Mouse (Mus musculus) gastrocnemius, adult 8-10 months (tissue): ENCODE data around the gene BC037034. TPM values are rescaled to one million over a fixed set of nuclear protein-coding genes. Genes with fewer than 3 reads are reported as not detected.
"Not testable (repeated sequence)": the region's sequence is repeated elsewhere in the genome, so short reads cannot be mapped to it uniquely, and the experiment has no call there.

ENCODE experiments used
- DNase-seq, 2 experiments: peaks; one replicate each; pipeline ENCODE4 v3.0.0; 2022; ENCODE audit warnings: low spot score in 2 of 2
- total RNA-seq, 4 experiments: library from RNA; stranded (reverse); gene quantifications; 2 replicates each; pipeline ENCODE4 v1.2.4; 2022

BC037034 gene
- total RNA-seq, 4 experiments from 2014 or later = 1.4 to 3.0 (median 2.3) TPM

DNA sequence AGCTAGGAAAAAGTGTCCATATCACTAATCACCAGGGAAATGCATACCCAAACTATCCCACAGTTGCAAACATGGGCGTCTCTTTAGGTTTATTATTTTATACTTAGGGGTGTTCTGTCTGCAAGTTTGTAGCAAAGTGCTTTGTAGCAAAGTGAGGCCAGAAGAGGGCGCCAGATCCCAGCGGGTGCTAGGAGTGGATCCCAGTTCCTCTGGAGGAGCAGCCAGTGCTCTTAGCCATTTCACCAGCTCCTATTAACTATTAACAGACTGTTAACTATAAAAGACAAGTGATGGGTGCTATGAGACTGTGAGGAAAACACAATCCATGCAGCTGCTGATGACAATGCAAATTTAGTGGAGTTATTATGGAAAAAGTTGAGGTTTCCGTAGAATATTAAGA lies 41.7 kb downstream of the BC037034 start:
- DNase-seq = peak; percentile 49 to 50

DNA sequence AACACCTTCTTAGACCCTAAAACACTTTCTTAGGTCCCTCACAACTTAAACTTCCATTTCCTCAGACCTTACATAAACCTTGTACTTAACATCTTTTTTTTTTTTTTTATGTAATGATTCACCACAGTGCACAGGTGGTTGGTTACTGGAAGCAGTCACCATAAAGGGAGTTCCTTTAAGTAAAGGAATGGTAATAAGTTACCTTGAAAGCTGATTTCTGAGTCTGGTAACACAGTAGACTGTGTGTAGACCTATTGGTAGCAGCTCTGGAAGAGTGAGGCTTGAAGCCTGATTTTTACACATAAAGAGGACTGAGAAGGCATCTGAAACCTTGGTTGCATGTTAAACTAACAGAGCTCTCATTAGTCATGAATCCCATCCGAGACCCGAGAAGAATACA lies 44.0 kb downstream of the BC037034 start:
- no peak for DNase-seq

DNA sequence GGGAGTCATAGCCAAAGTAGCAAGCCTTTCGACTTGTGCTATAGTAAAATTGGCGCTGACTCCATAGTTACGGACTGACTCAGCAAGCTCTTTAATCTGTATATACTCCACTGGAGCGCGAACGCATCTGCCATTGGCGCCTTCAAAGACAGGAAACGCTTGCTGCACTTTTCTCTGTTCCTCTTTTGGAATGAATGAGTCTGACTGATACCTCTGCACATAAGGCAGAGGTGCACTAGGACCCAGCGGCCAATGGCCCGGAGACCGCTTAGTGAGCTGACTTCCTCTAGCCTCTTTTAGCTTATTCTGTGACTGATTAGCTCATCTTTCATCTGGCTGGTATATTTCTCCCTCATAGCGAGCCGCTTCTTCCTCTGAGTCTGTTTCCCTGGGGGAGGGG lies 47.2 kb downstream of the BC037034 start:
- not testable (repeated sequence) for DNase-seq

Other genes with a start within 250 kb of the BC037034 start
- not detected for gene Smok3a, start 242.8 kb downstream of the BC037034 start, total RNA-seq
- not detected for gene Smok3b, start 242.6 kb downstream of the BC037034 start, total RNA-seq
- gene Smok3c, start 210.8 kb downstream of the BC037034 start, total RNA-seq = not detected
- 10 to 100 TPM in 3 of 4 experiments, 1 to 10 TPM in 1; 9.6 to 11.6 (median 10.6) TPM for gene Zkscan1, start 178.9 kb downstream of the BC037034 start, total RNA-seq
- 10 to 100 TPM; 14.3 to 17.0 (median 15.2) TPM for gene Zscan21, start 147.1 kb downstream of the BC037034 start, total RNA-seq
- gene Zfp113, start 108.3 kb downstream of the BC037034 start, total RNA-seq = 1 to 10 TPM; 4.8 to 6.6 (median 5.3) TPM
- gene Cops6, start 103.0 kb downstream of the BC037034 start, total RNA-seq = 100 to 1,000 TPM; 107 to 117 (median 110) TPM
- gene Ap4m1, start 92.0 kb downstream of the BC037034 start, total RNA-seq = 10 to 100 TPM in 1 of 4 experiments, 1 to 10 TPM in 3; 7.2 to 10.6 (median 7.5) TPM
- 1 to 10 TPM; 6.1 to 8.2 (median 6.8) TPM for gene Mcm7, start 91.6 kb downstream of the BC037034 start, total RNA-seq
- gene Taf6, start 76.6 kb downstream of the BC037034 start, total RNA-seq = 10 to 100 TPM; 33.9 to 42.1 (median 36.6) TPM
- gene Cnpy4, start 76.5 kb downstream of the BC037034 start, total RNA-seq = 1 to 10 TPM; 1.9 to 3.6 (median 2.2) TPM
- 1 to 10 TPM; 1.5 to 2.3 (median 1.8) TPM for gene Mblac1, start 69.7 kb downstream of the BC037034 start, total RNA-seq
- gene Nxpe5, start 38.1 kb downstream of the BC037034 start, total RNA-seq = under 1 TPM; 0.12 to 0.38 (median 0.19) TPM
- 10 to 100 TPM; 51.1 to 57.2 (median 53.1) TPM for gene Lamtor4, start 8.6 kb downstream of the BC037034 start, total RNA-seq
- gene Gal3st4, start 8.8 kb upstream of the BC037034 start, total RNA-seq = under 1 TPM in 1 of 4 experiments, not detected in 3; 0.16 TPM
- gene Gm43720, start 15.9 kb upstream of the BC037034 start, total RNA-seq = not detected
- under 1 TPM in 2 of 4 experiments, not detected in 2; 0.10 to 0.22 TPM for gene Gpc2, start 16.0 kb upstream of the BC037034 start, total RNA-seq
- not detected for gene Stag3, start 16.2 kb upstream of the BC037034 start, total RNA-seq
- not detected for gene Pvrig, start 77.9 kb upstream of the BC037034 start, total RNA-seq
- gene Zfp157, start 177.4 kb upstream of the BC037034 start, total RNA-seq = 1 to 10 TPM; 2.0 to 2.5 (median 2.3) TPM